Mouse (Mus musculus) layer of hippocampus, adult 18-20 months (tissue): ENCODE data around the gene Ppil4. TPM values are rescaled to one million over a fixed set of nuclear protein-coding genes. Genes with fewer than 3 reads are reported as not detected.
"Not testable (repeated sequence)": the region's sequence is repeated elsewhere in the genome, so short reads cannot be mapped to it uniquely, and the experiment has no call there.

ENCODE experiments used
- DNase-seq, 2 experiments: peaks; one replicate each; pipeline ENCODE4 v3.0.0; 2022; ENCODE audit warnings: low spot score in 2 of 2
- long read RNA-seq: library from polyadenylated mRNA; stranded (forward); transcript quantifications from one replicate; pipeline ENCODE4 v2.0.0, GENCODE M21; 2021
- total RNA-seq, 2 experiments: library from RNA; stranded (reverse); gene quantifications; 2 replicates each; pipeline ENCODE4 v1.2.3; 2021

The Ppil4 gene
- 10 to 100 TPM; 34.6 to 37.2 TPM for total RNA-seq
- long read RNA-seq, transcript Ppil4-201 (13 exons, 3,471 nt): major isoform, 66 of 78 reads
- long read RNA-seq, partial matches to known transcripts: 3 of 78 reads
- long read RNA-seq, other reads (novel, unspliced or antisense): 9 of 78 reads

DNA sequence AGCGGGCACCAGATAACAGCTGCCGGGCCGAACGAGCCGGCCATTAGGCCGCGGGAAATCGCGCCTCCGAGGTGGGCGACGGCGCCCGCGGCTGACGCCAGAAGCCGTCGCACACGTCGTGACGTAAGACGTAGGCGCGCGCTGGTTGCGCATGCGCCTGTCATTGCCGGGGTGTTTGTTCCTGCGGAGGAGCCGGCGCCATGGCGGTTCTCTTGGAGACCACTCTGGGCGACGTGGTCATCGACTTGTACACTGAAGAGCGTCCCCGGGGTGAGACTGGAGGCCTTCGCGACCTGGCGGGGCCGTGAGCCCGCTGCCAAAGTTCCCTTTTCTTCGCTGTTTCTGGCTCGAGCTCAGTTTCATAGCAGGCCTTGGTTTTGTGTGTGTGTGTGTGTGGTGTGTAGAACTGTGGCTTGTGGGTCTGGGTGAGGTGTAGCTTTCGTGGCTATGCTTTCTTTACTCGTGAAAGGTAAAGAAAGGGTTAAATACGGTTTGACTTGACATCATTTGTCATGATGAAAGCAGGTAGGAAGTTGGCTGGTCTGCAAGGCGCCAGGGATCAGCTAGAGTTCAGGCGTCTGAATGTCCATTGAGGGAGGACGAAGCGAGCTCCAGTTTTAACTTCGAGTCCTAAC, at the start of gene Ppil4, which contains the start of gene Ginm1:
Gene Ppil4 (plus strand): TSS at position 141 of the 635 bp plus-strand sequence.
Gene Ginm1 (minus strand): TSS at position 74 of the 635 bp plus-strand sequence.
- DNase-seq: peak; percentile 87 to 94

DNA sequence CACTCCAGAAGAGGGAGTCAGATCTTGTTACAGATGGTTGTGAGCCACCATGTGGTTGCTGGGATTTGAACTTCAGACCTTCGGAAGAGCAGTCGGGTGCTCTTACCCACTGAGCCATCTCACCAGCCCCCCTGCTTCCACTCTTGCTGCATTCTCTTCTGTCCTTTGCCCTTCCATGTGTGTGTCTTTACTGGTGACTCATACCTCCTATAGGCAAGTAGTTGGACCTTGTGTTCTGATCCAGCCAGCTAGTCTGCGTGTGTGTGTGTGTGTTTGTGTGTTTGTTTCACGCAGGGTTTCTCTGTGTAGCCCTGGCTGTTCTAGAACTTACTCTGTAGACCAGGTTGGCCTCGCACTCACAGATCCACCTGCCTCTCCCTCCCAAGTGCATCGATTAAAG, 47.2 kb upstream of the Ppil4 start:
- not testable (repeated sequence) for DNase-seq

DNA sequence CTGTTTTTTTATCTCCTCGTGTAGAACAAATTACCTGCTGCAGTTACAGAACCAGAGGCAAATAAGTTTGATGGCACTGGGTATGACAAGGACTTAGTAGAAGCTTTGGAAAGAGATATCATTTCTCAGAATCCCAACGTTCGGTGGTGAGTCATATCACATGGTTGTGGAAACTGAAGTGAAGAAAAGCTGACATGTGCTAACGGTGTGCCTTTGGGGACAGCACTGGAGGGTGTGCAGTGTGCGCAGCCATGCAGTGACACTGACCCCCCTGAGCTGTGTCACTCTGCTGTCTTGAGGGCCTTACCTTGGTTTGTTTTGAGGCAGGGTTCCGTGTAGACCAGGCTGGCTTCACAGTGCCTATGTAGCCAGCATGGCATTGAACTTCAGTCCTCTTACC, 43.9 kb upstream of the Ppil4 start:
- no peak for DNase-seq

DNA sequence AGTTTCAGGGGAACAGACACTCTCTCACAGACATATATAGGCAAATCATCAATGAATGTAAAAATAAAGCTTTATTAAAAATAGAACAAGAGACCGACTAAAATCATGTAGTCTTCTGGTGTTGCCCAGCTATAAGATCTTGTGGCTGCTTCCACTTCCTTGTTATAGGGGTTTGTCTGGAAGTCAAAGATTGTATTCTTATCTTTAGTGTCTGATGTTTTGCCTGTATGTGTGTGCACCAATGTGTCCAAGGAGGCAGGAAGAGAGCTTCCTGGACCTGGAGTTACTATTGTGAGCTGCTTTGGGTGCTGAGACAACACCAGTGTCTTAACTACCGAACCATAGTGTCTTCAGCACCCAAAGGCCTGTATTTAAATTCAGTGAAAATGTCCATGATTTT, 35.1 kb upstream of the Ppil4 start:
- no peak for DNase-seq

DNA sequence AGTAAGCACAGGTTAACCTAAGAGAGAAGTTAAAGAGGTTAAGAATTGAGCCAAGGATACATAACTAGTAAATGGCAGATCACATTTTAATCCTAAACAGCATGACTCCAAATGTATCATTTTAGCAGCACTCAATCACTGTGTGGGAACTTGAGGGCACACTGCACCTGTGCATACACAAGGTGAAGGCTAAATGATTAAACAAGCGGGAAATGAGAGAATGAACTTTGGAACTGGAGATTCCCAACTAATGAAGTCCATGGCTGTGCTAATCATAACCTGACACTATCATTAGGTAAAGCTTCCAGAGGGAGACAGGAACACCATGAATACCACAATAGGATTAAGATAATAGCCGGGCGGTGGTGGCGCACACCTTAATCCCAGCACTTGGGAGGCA, 20.3 kb upstream of the Ppil4 start:
- DNase-seq: no peak

DNA sequence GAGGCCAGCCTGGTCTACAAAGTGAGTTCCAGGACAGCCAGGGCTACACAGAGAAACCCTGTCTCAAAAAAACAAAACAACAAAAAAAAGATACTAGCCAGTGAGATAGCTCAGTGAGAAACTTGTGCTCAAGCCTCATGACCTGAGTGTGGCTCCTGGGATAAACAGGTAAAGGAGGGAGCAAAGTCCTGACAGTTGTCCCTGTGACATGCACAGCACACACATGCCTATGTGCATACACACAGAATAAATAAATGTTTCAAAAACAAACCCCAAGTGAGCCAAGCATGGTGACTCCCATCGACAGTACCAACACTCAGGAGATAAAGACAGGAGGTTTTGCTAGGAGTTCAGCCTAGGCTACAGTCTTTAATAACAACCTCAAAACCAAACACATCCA, 19.9 kb upstream of the Ppil4 start:
- DNase-seq: no peak

DNA sequence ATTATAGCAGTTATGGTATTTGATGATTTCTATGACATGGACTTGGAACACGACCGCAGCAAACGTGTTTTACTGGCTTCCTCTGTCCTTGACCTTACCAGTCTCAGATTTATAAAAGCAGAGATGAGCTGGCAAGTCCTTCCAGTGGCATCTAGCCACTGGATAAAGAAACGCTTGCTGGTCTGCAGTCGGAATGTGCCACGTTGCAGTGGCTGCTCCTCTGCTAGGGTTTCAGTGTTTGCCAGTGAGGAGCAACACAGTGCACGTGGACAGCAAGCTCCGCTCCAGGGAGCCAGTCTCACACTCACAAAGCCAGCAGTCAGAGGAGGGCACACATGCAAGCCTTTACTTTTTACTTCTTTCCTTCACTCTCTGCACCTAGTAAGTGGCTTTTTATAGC, 17.3 kb upstream of the Ppil4 start:
- DNase-seq: no peak

DNA sequence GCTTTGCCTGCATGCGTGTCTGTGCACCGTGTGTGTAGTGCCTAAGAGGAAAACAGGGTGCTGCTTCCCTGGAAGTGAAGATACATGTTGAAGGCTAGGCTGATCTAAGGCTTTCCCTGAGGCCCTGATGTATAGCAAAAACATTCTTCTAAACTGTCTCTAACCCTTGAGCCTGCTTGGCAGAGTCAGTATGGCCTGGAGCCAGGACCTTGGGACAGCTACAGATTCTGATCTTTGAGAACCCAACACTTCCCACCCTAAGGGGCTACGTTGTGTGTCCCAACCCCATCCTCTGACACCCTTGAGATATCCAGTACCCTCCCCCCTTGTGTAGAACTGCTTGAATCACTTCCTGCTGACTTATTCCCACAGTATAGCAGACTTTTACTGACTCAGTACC, 14.3 kb upstream of the Ppil4 start:
- DNase-seq: no peak

DNA sequence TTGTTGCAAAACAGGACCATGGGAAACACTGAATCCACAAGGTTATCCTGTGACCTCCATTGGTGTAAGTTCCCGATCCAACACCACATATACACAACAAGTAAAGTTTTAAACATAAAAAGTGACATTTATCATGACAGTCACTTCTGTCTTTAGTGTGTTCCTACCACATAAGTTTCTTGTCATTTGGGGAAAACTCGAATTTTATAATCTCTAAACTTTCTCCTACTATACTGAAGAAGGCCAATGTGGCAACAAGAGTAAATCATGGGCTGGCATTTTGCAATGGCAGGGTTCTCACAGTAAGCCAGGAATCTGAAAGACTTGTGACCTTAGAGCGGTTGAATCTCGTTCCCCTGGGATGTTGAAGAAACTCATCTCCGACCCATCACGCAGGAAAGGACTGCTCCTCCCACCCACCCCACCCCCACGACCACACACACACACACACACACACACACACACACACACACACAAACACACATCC, 12.9 kb upstream of the Ppil4 start:
- no peak for DNase-seq

DNA sequence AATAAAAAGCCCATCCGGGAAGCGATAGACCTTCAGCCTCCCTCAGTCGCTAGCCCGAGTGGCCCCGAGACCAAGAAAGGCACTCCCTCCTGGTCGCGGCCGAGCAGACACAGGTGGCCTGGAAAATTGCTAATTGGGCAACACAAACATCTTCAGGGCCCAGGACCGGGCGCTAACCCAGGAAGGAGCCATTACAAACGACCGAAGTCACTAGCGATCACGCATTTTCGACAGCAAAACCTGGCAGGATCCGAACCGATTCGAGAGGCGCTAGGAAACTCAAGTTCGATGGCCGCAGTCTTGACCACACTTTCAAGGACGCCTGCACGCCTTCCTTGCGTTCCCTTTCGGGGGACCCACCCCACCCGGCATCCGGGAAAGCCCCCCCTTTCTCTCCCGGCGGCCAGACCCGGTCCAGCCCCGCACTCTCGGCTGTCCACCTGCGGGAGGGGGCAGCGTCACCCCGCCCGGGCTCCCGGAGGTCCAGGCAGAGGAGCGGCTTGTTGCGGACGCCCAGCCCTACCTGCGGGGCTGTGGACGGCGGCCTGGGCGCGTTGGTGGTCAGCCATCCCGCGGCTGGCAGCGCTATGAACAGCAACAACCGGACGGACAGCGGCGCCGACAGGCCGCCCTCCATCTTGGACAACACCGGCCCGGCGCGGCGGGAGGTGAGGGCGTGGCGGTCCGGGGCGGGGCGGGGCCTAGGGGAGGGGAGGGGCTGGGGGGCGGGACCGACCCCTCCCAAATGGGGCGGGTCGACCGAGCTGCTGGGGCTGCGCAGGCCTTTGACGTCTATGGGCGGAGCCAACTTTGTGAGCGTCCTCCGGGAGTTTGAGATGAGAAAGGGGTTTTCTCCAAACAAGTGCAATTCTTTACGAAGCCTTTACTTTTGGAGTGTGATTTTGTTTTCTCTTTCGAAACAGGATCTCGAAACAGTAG, 12.2 kb upstream of the Ppil4 start:
- DNase-seq: peak; percentile 80 to 89

DNA sequence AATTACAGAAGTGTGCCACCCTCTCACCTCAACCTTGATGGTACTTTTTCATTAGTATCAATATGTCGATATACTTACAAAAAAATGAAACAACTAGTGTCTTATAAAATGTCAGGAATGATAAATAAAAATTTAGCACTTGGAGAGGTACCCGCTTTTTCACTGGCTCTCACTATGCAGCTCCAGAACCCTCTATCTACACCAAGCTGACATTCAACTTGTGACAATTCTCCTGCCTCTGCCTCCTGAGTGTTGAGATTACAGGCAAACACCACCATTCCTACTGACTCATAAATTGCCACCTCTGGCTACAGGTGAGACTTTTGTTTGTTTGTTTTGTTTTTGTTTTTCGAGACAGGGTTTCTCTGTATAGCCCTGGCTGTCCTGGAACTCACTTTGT, 11.5 kb upstream of the Ppil4 start:
- no peak for DNase-seq

DNA sequence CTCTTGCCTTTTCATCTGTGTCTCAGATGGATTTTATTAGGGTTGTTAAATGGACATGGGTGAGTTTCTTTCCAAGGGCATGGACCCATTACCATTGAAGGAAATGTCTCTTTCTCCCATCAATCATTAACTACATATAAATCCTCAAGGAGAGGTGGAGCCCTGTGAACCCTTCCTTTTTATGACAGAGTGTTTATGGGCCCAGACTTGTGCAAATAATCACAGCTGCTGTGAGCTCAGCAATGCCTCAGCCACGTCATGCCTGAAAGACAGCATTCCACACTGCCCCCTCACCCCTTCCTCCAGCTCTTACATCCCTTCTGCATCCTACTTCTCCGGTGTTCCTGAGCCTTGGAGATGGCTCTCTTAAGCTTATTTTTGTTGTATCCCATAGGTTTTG, 5.4 kb upstream of the Ppil4 start:
- DNase-seq: no peak

DNA sequence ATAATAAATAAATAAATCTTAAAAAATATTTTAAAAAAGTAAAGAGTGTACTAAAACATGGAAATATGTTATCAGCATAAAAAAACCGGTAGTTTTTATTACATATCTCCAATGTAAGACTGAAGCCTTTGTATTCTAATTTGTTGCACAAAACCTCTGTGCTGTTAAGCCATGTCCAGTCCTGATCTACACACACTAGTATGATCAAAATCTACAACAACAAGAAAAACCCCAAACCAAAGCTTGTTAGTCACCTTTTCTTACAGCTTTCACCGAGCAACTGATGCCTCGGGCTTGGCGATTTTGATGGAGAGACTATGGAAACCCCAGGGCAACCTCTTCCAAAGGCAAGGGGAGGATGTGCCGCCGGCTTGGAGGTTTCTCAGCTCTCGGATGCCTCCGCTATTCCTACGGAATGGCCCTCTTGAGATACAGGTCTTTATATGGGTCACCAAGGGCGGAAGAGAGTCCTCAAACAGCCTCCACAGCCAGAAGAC, 389 bp upstream of the Ppil4 start:
- DNase-seq: no peak

DNA sequence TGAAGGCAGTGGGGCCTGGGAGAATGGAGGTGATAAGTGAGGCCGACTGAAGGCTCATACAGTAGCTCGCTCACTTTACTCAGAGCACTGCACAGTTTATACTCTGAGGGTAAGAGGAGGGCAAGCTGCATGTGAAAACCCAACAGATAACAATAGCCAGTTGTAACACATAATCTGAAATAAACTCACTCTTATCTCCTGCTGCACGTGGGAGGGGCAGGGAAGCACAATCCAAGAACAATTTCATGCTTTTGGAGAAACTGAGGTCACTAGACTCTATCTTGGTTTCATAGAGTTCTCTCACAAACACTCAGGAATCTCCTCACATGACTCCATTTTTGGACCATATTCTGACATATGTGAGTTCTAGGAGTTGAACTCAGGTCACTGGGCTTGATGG, 8.6 kb downstream of the Ppil4 start:
- no peak for DNase-seq

DNA sequence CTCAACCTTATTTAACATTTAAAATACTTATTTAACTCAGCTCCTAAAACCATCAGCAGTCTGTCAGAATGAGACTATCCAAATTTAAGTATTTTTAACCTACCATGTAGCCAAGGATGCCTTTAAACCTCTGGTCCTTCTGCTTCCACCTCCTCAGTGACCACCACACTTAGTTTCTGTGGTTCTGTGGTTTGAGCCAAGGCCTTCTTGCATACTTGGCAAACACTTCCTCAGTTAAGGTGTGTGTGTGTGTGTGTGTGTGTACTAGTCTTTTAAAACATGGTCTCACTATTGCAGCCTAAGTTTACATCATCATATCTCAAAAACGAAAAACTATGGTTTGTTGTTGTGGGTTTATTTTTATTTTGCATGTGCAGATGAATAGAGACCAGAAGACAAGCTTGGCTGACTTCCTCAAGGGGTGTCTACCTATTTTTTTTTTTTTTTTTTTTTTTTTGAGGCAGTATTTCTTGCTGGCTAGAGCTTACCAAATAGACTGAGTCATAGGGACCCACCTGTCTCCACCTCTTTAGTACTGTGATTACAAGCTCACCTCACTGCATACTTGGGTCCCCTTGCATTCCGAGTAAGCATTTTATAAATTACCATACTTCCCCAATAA, 9.9 kb downstream of the Ppil4 start:
- DNase-seq: no peak

DNA sequence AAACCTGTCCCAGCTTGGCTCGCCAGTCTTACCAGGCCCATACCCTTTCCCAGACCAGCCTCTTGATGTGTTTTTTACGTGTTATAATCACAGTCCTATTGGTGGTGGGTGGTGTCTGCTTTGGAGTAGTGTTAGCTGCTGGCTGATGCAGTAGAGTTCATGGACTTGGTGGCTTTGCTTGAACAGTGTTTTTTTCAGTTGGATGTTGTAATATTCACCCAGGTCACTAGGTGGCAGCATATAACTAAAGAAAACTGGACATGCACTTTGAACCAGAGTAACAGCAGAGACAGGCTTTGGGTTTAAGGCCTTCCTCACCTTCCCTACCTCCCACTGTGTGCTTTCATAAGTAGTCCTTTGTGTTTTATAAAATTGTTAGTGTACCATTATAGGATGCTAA, 17.2 kb downstream of the Ppil4 start:
- DNase-seq: peak in 1 of 2 experiments; percentile 84

DNA sequence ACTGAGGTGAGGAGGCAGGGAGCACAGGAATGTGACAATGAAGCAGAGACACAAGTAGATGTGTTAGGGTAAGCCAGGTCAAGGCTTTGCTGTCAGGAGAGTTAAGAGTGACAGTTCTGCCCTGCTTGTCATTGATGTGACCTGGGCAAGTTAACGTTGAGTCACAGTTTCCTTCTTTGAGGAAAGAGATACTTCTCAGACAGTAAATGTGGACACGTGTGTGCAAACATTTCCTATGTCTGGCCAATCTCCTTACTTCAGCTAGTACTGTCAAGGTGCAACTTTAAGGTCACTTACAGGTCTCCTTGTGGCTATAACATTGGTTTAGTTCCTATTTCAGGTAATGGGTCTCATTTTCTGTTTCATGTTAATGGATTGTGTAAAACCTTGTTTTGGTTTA, 23.8 kb downstream of the Ppil4 start:
- no peak for DNase-seq

DNA sequence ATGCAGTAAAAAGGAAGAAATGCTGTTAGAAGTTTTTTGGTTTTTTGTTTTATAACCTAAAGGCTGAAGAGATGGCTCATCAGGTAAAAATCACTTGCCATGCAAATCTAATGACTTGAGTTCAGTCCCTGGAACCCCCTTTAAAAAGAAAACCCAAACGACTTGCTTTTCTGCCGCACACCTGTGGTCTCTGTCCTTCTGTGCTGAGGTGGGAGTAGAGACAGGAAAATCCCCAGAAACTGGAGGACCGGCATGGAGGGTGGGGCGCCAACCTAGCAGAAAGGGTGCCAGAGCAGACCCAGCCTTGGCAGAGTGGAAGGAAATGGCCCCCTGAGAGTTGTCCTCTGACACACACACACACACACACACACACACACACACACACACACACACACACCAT, 26.0 kb downstream of the Ppil4 start:
- DNase-seq: no peak

DNA sequence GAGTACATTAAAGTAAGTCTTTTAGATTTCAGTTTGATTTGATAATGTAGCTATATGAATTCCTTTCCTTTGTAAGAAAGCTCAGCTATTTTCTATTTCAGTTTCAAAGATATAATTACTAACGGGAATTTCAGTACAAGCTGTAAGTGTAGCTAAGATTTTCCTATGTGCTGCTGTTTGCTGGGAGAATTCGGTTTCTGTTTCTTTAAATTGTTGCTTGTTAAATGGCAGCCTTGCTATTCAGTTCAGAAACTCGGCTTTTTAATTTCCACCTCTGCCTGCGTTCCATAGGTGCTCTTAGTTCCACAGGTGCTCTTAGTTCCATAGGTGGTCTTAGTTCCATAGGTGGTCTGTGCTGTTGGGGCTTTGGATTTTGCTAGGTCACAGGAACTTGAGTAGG, 26.5 kb downstream of the Ppil4 start:
- DNase-seq: no peak

DNA sequence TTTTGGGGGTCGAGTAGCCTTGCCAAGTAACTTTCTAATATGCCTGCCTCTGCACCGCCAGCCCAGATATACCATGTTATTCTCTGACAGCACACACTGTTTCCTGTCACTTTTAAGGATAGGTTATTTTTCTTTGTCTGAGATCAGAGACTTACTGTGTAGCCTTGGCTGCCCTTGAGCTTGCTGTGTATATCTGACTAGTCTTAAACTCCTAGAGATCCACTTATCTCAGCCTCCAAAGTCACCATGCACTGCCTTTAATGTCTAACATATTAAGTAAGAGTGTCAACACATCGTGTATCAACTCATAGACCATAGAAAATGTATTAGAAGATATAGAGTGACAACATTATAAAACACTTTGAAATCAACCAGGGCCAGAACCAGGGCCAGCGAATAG, 26.9 kb downstream of the Ppil4 start:
- DNase-seq: no peak

DNA sequence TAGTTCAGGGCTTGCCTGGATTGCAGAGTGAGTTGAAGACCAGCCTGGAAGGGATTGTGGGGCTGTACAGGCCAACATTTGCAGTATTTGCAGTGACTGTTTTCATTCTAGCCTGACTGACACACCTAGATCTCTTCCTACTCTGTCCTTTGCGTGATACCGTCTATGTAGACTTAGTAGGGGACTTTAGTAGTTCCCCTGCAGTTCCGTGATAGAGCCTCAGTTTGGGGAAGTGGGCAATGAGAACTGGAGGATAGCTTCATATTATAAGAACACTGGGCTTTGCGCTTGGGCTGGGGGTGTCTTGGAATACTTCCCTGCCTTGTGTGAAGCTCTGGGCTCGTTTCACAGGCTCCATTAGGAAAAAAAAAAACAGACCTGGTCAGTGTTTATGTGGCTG, 27.5 kb downstream of the Ppil4 start:
- no peak for DNase-seq

DNA sequence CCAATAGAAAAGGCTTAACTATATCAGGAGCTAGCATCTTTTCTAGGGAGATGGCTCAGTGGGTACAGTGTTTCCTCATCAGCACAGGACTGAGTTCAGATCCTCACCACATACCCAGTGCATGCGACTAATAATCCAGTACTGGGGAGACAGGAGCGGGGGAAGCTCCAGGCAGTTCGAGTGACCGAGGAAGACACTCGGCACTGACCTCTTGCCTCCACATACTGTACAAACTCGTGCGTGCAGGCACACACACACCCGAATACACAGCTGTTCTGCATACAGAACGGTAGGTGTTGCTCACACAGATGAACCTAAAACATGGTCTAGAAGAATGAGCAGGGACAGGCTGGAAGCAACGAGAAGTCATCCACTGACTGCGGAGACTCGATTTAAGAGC, 29.3 kb downstream of the Ppil4 start:
- DNase-seq: no peak
